Mouse (Mus musculus): ENCODE data around the gene Kcnn3. TPM values are rescaled to one million over a fixed set of nuclear protein-coding genes. Genes with fewer than 3 reads are reported as not detected.

The Kcnn3 gene
- total RNA-seq, 1 experiment: 0.13 TPM

DNA sequence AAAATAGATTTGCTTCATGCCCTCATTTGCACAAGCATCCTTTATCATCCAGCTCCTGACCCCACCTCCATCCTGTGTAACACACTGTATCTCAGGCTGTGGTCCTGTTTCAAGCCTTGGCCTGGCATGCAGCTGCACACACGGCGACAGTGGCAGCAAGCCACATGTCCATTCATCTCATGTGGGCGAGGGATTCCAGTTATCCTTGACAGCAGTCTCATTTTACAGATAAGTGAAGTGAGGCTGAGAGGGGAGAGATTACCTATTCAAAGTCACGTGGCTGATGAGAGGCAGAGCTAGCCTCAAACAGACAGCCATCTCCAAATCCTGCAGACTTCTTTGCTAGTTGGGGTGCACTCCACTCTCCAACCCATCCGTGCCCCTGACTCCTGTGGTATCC lies 57.2 kb downstream of the Kcnn3 start:
- no peaks in the 10 kb centered on the region for H3K9me3 ChIP-seq (ENCODE audit: control insufficient read depth, insufficient read depth, low read depth, low read length)
- no peak for TF ChIP-seq MAFK (IDR thresholded peaks at IDR 0.05; ENCODE audit: insufficient read depth, low read depth, low read length)
- TF ChIP-seq CHD2 (IDR thresholded peaks at IDR 0.05; ENCODE audit: low read depth, low read length): no peak
- TF ChIP-seq ZNF384 (IDR thresholded peaks at IDR 0.05; ENCODE audit: low read depth, low read length): no peak
- TF ChIP-seq HCFC1 (IDR thresholded peaks at IDR 0.05; ENCODE audit: borderline replicate concordance, insufficient read depth, low read length): no peak
- no peak for TF ChIP-seq ZC3H11A (IDR thresholded peaks at IDR 0.05; ENCODE audit: borderline replicate concordance, low read depth, low read length)
- H3K9ac ChIP-seq (ENCODE audit: insufficient read depth, low read depth, low read length, poor library complexity, severe bottlenecking): no peak overlapping the region
- H3K4me3 ChIP-seq (ENCODE audit: insufficient read depth in 1 of 2, low read depth in 1 of 2, low read length in 2 of 2, poor library complexity in 1 of 2, severe bottlenecking in 1 of 2): no peak overlapping the region
- peaks cover 4 to 14% of the 10 kb centered on the region in 2 experiments; a peak in 3 of 4 replicates for H3K4me1 ChIP-seq (ENCODE audit: control insufficient read depth in 2 of 2, insufficient read depth in 2 of 2, low read length in 2 of 2, poor library complexity in 1 of 2)
- H3K36me3 ChIP-seq (ENCODE audit: control insufficient read depth, insufficient read depth, low read length, poor library complexity, severe bottlenecking): no peaks in the 10 kb centered on the region
- no peak overlapping the region for H3K27ac ChIP-seq (ENCODE audit: insufficient read depth, low read depth, low read length, poor library complexity, severe bottlenecking)
- in situ Hi-C loops (cut with MboI; ENCODE audit: low sequenced_read_pairs in 2 of 2, unreplicated experiment in 2 of 2): no loop called here
- DNase-seq (ENCODE audit: low read depth, low spot score): no peak

DNA sequence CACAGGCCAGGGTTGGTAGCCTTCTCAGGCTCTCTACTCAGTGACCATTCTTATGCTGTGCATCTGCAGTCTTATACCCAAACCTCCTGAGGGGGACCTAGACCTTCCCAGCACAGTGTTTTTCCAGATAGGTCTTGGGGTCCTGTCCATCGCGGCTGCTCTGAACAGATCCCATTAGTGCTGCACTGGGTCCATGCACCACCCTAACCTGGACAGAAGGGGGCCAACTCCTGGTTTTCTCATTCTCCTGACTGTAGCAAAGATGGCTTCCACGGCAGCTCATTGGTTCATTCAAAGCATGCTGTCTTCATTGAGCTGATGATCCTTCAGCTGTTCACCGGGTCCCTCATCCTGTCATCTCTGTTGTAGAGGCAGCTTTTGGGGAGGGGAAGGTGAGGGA lies 58.1 kb downstream of the Kcnn3 start:
- in situ Hi-C loops (cut with MboI; ENCODE audit: low sequenced_read_pairs in 2 of 2, unreplicated experiment in 2 of 2): no loop called here
- Histone ChIP-seq H3K4me3 (ENCODE audit: insufficient read depth in 1 of 2, low read depth in 1 of 2, low read length in 2 of 2, poor library complexity in 1 of 2, severe bottlenecking in 1 of 2) (no peak overlapping the region), H3K4me1 (ENCODE audit: control insufficient read depth in 2 of 2, insufficient read depth in 2 of 2, low read length in 2 of 2, poor library complexity in 1 of 2) (peaks cover 4 to 14% of the 10 kb centered on the region in 2 experiments; a peak in 3 of 4 replicates), H3K9me3 (ENCODE audit: control insufficient read depth, insufficient read depth, low read depth, low read length) (no peaks in the 10 kb centered on the region), H3K9ac (ENCODE audit: insufficient read depth, low read depth, low read length, poor library complexity, severe bottlenecking) (no peak overlapping the region), H3K27ac (ENCODE audit: insufficient read depth, low read depth, low read length, poor library complexity, severe bottlenecking) (no peak overlapping the region), H3K36me3 (ENCODE audit: control insufficient read depth, insufficient read depth, low read length, poor library complexity, severe bottlenecking) (no peaks in the 10 kb centered on the region)
- no peak for TF ChIP-seq CHD2 (IDR thresholded peaks at IDR 0.05; ENCODE audit: low read depth, low read length)
- TF ChIP-seq MAFK (IDR thresholded peaks at IDR 0.05; ENCODE audit: insufficient read depth, low read depth, low read length): no peak
- TF ChIP-seq ZC3H11A (IDR thresholded peaks at IDR 0.05; ENCODE audit: borderline replicate concordance, low read depth, low read length): no peak
- no peak for TF ChIP-seq ZNF384 (IDR thresholded peaks at IDR 0.05; ENCODE audit: low read depth, low read length)
- TF ChIP-seq HCFC1 (IDR thresholded peaks at IDR 0.05; ENCODE audit: borderline replicate concordance, insufficient read depth, low read length): no peak
- peak; percentile 27 for DNase-seq (ENCODE audit: low read depth, low spot score)

DNA sequence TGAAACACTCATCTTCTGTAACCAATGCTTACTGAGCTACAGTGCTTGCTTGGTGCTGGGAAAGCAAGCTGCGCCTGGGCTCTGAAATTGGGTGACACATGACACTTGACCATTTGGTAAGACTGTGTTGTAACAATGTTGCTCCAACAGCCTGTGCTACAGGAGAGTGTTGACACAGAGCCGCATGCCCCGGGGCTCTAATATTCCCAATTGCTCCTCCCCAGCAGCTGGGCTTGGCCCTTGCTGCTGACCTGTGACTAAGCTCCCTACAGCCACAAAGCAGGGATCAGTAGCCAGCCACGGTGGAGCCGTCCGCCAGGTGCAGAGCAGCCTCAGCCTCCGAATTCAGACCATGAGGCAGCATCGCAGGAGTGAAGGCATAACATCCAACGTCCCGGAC lies 58.8 kb downstream of the Kcnn3 start:
- Histone ChIP-seq H3K27ac (ENCODE audit: insufficient read depth, low read depth, low read length, poor library complexity, severe bottlenecking) (no peak overlapping the region), H3K4me3 (ENCODE audit: insufficient read depth in 1 of 2, low read depth in 1 of 2, low read length in 2 of 2, poor library complexity in 1 of 2, severe bottlenecking in 1 of 2) (no peak overlapping the region; a peak in 1 of 4 replicates), H3K9ac (ENCODE audit: insufficient read depth, low read depth, low read length, poor library complexity, severe bottlenecking) (no peak overlapping the region), H3K9me3 (ENCODE audit: control insufficient read depth, insufficient read depth, low read depth, low read length) (no peaks in the 10 kb centered on the region), H3K4me1 (ENCODE audit: control insufficient read depth in 2 of 2, insufficient read depth in 2 of 2, low read length in 2 of 2, poor library complexity in 1 of 2) (peaks cover 4 to 14% of the 10 kb centered on the region in 2 experiments; a peak in 3 of 4 replicates), H3K36me3 (ENCODE audit: control insufficient read depth, insufficient read depth, low read length, poor library complexity, severe bottlenecking) (no peaks in the 10 kb centered on the region)
- no peak for TF ChIP-seq ZNF384 (IDR thresholded peaks at IDR 0.05; ENCODE audit: low read depth, low read length)
- DNase-seq (ENCODE audit: low read depth, low spot score): no peak
- in situ Hi-C loops (cut with MboI; ENCODE audit: low sequenced_read_pairs in 2 of 2, unreplicated experiment in 2 of 2): no loop called here

DNA sequence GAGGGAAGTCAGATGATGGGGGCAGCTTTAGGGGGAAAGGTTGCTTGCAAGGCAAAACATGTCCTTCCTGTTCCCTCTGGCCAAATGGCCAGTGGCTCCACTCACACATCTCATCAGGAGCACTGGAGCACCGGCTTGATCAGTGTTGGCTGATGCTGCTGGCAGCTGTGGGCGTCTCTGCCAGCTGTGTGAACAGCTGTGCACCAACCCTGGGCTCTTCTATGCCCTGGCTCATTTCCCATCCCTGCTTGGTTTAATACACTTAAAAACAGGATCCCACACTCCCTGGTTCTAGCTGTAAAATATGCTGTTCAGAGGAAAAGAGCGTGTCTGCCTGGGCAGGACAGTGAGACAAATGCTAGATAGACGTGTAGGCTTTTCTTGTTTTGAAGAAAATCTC lies 64.3 kb downstream of the Kcnn3 start:
- peaks cover under 1 to 3% of the 10 kb centered on the region in 2 experiments; a peak in 2 of 4 replicates for H3K4me1 ChIP-seq (ENCODE audit: control insufficient read depth in 2 of 2, insufficient read depth in 2 of 2, low read length in 2 of 2, poor library complexity in 1 of 2)
- H3K27ac ChIP-seq (ENCODE audit: insufficient read depth, low read depth, low read length, poor library complexity, severe bottlenecking): no peak overlapping the region

DNA sequence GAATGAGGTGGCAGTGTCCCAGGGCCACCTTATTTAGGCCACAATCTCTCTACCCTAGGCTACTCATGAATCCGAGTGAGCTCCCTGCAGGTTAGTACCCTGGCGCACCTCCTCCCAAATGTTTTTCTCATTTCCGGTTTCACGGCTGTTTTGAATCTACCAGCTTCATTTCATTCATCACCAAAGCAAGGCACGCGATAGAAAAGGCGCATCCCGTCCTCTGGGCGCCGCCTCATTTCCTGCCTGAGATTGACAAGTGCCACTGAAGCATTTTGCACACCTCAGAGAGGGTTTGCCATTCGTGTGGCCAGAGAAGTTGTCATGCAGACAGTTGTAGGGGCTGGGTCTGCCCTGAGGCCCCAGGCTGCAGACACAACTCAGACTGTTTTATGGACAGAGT lies 68.5 kb downstream of the Kcnn3 start:
- H3K27ac ChIP-seq (ENCODE audit: insufficient read depth, low read depth, low read length, poor library complexity, severe bottlenecking): no peak overlapping the region
- no peak overlapping the region for H3K4me3 ChIP-seq (ENCODE audit: insufficient read depth in 1 of 2, low read depth in 1 of 2, low read length in 2 of 2, poor library complexity in 1 of 2, severe bottlenecking in 1 of 2)
- DNase-seq (ENCODE audit: low read depth, low spot score): no peak
- no peaks in the 10 kb centered on the region for H3K9me3 ChIP-seq (ENCODE audit: control insufficient read depth, insufficient read depth, low read depth, low read length)
- H3K9ac ChIP-seq (ENCODE audit: insufficient read depth, low read depth, low read length, poor library complexity, severe bottlenecking): no peak overlapping the region
- TF ChIP-seq ZNF384 (IDR thresholded peaks at IDR 0.05; ENCODE audit: low read depth, low read length) (no peak), MAFK (IDR thresholded peaks at IDR 0.05; ENCODE audit: insufficient read depth, low read depth, low read length) (no peak), HCFC1 (IDR thresholded peaks at IDR 0.05; ENCODE audit: borderline replicate concordance, insufficient read depth, low read length) (no peak), CHD2 (IDR thresholded peaks at IDR 0.05; ENCODE audit: low read depth, low read length) (no peak), ZC3H11A (IDR thresholded peaks at IDR 0.05; ENCODE audit: borderline replicate concordance, low read depth, low read length) (no peak)
- H3K36me3 ChIP-seq (ENCODE audit: control insufficient read depth, insufficient read depth, low read length, poor library complexity, severe bottlenecking): no peaks in the 10 kb centered on the region
- no peaks in the 10 kb centered on the region for H3K4me1 ChIP-seq (ENCODE audit: control insufficient read depth in 2 of 2, insufficient read depth in 2 of 2, low read length in 2 of 2, poor library complexity in 1 of 2)
- in situ Hi-C loops (cut with MboI; ENCODE audit: low sequenced_read_pairs in 2 of 2, unreplicated experiment in 2 of 2): no loop called here

More for the DNA sequence above, 64.3 kb downstream of the Kcnn3 start:
- Histone ChIP-seq H3K9me3 (ENCODE audit: control insufficient read depth, insufficient read depth, low read depth, low read length) (no peaks in the 10 kb centered on the region), H3K4me3 (ENCODE audit: insufficient read depth in 1 of 2, low read depth in 1 of 2, low read length in 2 of 2, poor library complexity in 1 of 2, severe bottlenecking in 1 of 2) (no peak overlapping the region), H3K36me3 (ENCODE audit: control insufficient read depth, insufficient read depth, low read length, poor library complexity, severe bottlenecking) (no peaks in the 10 kb centered on the region), H3K9ac (ENCODE audit: insufficient read depth, low read depth, low read length, poor library complexity, severe bottlenecking) (no peak overlapping the region)
- in situ Hi-C loops (cut with MboI; ENCODE audit: low sequenced_read_pairs in 2 of 2, unreplicated experiment in 2 of 2): no loop called here
- no peak for DNase-seq (ENCODE audit: low read depth, low spot score)
- TF ChIP-seq ZNF384 (IDR thresholded peaks at IDR 0.05; ENCODE audit: low read depth, low read length) (no peak), MAFK (IDR thresholded peaks at IDR 0.05; ENCODE audit: insufficient read depth, low read depth, low read length) (no peak)
